Mouse (Mus musculus): ENCODE measurements around the gene Adamts20.
A peak's percentile ranks its signal among the peaks of the same experiment; 100 is the strongest.

Gene Adamts20

GRCm38 (mm10) chr15:94252962-94253712 lies 212.1 kb downstream of the Adamts20 start:
- DNase-seq (ENCODE audit: low read depth, low spot score), result peak; percentile 21

GRCm38 (mm10) chr15:94249766-94250165 lies 215.5 kb downstream of the Adamts20 start:
- DNase-seq (ENCODE audit: low read depth, low spot score), result no peak

GRCm38 (mm10) chr15:94248386-94248785 lies 216.8 kb downstream of the Adamts20 start:
- DNase-seq (ENCODE audit: low read depth, low spot score), result no peak

DNA sequence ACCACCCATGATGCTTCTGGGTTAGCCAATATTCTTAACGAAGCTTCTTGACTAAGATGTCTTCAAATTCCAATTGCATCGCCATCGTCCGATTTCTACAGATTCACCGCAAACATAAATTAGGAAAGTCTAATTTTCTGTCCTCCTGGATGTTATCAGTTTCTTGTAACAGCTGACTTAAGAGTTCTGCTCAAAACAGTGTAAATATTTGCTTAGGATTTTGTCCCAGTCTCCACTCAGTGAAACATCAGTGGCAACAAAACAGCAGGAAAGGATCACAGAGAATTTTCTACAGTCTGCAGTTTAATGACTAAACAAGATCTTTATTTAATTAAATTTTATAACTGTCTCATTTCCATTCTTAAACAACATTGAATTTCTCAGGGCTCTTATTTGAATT lies 218.5 kb downstream of the Adamts20 start:
- DNase-seq (ENCODE audit: low read depth, low spot score), result no peak

- no peak for DNase-seq (ENCODE audit: low read depth, low spot score)
Observed at GRCm38 (mm10) chr15:94244336-94244735, 220.9 kb downstream of the Adamts20 start.

DNA sequence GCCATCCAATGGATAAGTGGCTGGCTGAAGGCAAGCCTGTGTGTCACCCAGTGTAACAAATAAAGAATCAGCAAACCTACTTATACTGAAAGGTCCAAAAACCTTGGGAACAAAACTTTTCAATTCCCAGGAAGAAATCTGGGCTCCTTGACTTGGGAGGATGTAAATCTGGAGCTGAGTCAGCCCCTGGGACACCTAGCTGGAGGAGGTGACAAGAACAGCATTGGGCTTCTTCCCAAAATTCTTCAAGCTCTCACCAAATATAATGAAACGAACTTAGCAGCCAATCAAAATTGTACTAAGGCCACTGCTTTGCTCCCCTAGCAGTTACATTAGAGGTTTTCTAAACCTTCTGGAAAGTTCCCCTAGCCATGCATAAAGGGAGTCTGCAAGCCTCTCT lies 223.1 kb downstream of the Adamts20 start:
- DNase-seq (ENCODE audit: low read depth, low spot score), result no peak

DNA sequence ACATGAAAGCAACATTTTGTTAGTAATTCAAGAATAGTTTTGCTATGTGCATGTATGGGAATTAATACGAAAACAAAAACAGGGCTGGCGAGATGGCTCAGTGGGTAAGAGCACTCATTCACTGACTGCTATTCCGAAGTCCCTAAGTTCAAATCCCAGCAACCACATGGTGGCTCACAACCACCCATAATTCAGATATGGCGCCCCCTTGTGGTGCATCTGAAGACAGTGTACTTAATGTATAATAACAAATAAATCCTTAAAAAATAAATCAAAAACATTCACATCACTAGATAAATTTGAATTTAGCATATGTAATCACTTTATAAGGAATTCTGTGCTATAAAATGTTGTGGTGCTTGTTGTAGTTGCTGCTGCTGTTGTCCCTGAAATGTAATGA lies 225.6 kb downstream of the Adamts20 start:
- peak; percentile 44 for DNase-seq (ENCODE audit: low read depth, low spot score)

- no peak for DNase-seq (ENCODE audit: low read depth, low spot score)
Observed at GRCm38 (mm10) chr15:94239127-94239526, 226.1 kb downstream of the Adamts20 start.

DNA sequence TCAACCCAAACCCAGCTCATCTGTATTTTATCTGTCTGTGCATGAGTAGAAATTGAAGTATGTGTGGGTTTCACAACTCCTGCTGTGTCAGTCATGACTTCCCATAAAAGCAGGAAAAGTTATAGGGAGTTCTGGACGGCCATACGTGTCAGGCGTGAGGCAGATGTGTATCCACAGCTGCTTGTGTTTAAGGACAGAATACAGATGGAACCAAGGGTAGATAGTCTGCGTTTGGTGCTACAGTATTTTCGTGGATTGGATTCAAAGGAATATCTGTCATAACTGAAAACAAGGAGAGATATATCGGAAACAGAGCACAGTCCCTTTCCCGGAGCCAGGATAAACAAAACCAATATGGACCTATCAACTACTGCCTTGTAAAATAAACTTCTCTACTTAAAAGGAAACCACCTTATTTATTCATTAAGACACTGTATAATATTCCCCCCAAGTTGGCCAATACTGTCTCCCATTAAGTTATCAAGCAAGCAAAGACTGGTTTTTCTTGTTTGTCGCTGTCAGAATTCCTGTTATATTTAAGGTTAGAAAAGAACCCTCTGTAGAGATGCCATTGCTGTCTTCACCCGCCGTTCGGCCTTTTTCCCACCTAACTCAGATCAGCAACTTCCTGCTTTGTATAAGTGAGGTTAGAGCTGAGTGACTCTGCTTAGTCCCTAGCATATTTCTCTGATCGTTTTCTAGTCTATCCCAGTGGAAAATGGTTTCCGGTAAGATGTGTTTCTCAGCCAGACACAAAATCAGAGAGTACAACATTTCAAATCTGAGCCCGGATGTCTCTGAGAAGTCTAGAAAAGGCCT lies 227.0 kb downstream of the Adamts20 start:
- no peak for DNase-seq (ENCODE audit: low read depth, low spot score)

- no peak for DNase-seq (ENCODE audit: low read depth, low spot score)
Observed at GRCm38 (mm10) chr15:94236726-94237125, 228.5 kb downstream of the Adamts20 start.

DNA sequence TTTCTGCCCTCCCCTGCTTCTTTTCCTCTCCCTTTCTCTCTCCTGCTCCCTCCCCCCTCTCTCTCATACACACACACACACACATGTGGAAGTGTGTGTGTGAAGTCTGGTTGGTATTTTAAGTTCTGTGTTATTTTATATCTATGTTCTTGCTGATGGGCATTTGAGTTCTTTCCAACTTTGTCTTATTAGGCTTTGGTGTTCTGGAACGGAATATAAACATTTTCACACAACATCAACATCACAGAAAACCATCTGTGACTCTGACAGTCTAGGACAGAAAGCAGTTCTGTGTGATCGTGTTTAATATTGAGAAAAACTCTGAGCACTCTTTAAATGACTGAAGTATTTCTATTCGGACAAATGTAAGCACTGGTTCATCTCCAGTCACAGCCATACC lies 229.1 kb downstream of the Adamts20 start:
- no peak for DNase-seq (ENCODE audit: low read depth, low spot score)

DNA sequence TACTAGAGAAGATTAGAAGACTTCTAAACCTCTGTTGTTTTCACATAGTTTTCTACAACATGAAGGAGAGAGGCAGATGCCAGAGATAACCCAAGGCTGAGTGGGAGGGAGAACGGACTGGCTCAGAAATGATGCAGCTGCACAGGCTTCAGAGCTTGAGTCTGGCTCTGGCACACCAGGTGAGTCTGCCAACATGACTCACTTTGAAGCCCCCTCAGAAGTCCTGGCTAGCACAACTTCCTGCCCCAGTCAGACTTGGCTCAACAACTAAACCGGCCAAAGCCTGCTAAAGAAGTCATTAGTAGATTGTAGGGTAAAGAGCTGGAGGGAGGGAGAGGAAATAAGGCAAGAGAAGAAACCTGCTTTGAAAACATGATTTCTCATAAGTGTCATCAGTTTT lies 230.0 kb downstream of the Adamts20 start:
- DNase-seq (ENCODE audit: low read depth, low spot score), result no peak

GRCm38 (mm10) chr15:94231246-94231645 lies 234.0 kb downstream of the Adamts20 start:
- DNase-seq (ENCODE audit: low read depth, low spot score), result no peak

- no peak for DNase-seq (ENCODE audit: low read depth, low spot score)
Observed at GRCm38 (mm10) chr15:94227388-94227787, 237.8 kb downstream of the Adamts20 start.

- no peak for DNase-seq (ENCODE audit: low read depth, low spot score)
Observed at GRCm38 (mm10) chr15:94223101-94223500, 242.1 kb downstream of the Adamts20 start.

GRCm38 (mm10) chr15:94220686-94221085 lies 244.5 kb downstream of the Adamts20 start:
- no peak for DNase-seq (ENCODE audit: low read depth, low spot score)
